Mouse (Mus musculus): ENCODE measurements around the gene Neu3. TPM values are rescaled to one million over a fixed set of nuclear protein-coding genes. Genes with fewer than 3 reads are reported as not detected.
"Not testable (repeated sequence)": the region's sequence is repeated elsewhere in the genome, so short reads cannot be mapped to it uniquely, and the experiment has no call there.

Gene Neu3
- polyA plus RNA-seq, 1 experiment from 2014 or later, result 2.9 TPM

- no peak for ATAC-seq (replicated peaks; ENCODE audit: insufficient number of reproducible peaks, low FRiP score, low TSS enrichment)
- Histone ChIP-seq H3K4me2 (no peak overlapping the region), H3K4me3 (ENCODE audit: low read depth, low read length) (no peak overlapping the region), H3K27me3 (ENCODE audit: control insufficient read depth, insufficient read depth, low read length) (no peaks in the 10 kb centered on the region), H3K36me3 (ENCODE audit: control insufficient read depth, insufficient read depth, low read length) (no peaks in the 10 kb centered on the region), H3K4me1 (ENCODE audit: control insufficient read depth, insufficient read depth, low read length) (no peaks in the 10 kb centered on the region), H3K9ac (ENCODE audit: low read depth, low read length) (no peak overlapping the region), H3K27ac (ENCODE audit: low read depth, low read length) (no peak overlapping the region), H3K9me3 (replicated peaks; ENCODE audit: control insufficient read depth, low read length) (no peaks in the 10 kb centered on the region)
- 85% methylated on average over 2 of the region's 2 CpGs for WGBS (ENCODE audit: insufficient replicate concordance)
These were observed 17.4 kb downstream of the Neu3 start for GRCm38 (mm10) chr7:99810814-99811213.

- H3K9ac ChIP-seq (ENCODE audit: low read depth, low read length); H3K27me3 ChIP-seq (ENCODE audit: control insufficient read depth, insufficient read depth, low read length); H3K27ac ChIP-seq (ENCODE audit: low read depth, low read length); ATAC-seq (replicated peaks; ENCODE audit: insufficient number of reproducible peaks, low FRiP score, low TSS enrichment); H3K36me3 ChIP-seq (ENCODE audit: control insufficient read depth, insufficient read depth, low read length); H3K9me3 ChIP-seq (replicated peaks; ENCODE audit: control insufficient read depth, low read length); H3K4me3 ChIP-seq (ENCODE audit: low read depth, low read length); H3K4me1 ChIP-seq (ENCODE audit: control insufficient read depth, insufficient read depth, low read length); H3K4me2 ChIP-seq: not testable (repeated sequence)
- WGBS (ENCODE audit: insufficient replicate concordance), result 53% methylated on average over 7 of the region's 7 CpGs
These were observed 21.2 kb downstream of the Neu3 start for GRCm38 (mm10) chr7:99807043-99807442.

DNA sequence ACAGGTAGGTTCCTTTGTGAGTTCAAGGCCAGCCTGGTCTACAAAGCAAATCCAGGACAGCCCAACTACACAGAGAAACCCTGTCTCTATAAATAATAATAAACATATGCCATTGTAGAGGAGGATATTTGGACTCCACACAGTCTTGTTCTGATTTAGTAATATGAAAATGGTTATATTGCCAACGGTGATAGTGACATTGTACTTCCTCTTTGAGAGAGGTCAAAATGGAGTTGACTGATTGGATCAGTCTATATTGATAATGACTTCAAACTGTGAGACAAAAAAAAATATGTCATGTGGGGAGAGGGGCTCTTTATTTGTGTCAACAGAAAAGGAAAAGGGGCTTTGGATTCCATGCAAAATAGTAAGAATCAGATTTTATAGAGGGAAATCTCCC lies 22.9 kb downstream of the Neu3 start:
- 82% methylated on average over 1 of the region's 1 CpGs for WGBS (ENCODE audit: insufficient replicate concordance)
- H3K4me3 ChIP-seq (ENCODE audit: low read depth, low read length), result no peak overlapping the region
- no peaks in the 10 kb centered on the region for H3K27me3 ChIP-seq (ENCODE audit: control insufficient read depth, insufficient read depth, low read length)
- H3K4me2 ChIP-seq, result no peak overlapping the region
- no peaks in the 10 kb centered on the region for H3K9me3 ChIP-seq (replicated peaks; ENCODE audit: control insufficient read depth, low read length)
- no peak overlapping the region for H3K9ac ChIP-seq (ENCODE audit: low read depth, low read length)
- no peak for ATAC-seq (replicated peaks; ENCODE audit: insufficient number of reproducible peaks, low FRiP score, low TSS enrichment)
- no peaks in the 10 kb centered on the region for H3K4me1 ChIP-seq (ENCODE audit: control insufficient read depth, insufficient read depth, low read length)
- no peaks in the 10 kb centered on the region for H3K36me3 ChIP-seq (ENCODE audit: control insufficient read depth, insufficient read depth, low read length)
- no peak overlapping the region for H3K27ac ChIP-seq (ENCODE audit: low read depth, low read length)

DNA sequence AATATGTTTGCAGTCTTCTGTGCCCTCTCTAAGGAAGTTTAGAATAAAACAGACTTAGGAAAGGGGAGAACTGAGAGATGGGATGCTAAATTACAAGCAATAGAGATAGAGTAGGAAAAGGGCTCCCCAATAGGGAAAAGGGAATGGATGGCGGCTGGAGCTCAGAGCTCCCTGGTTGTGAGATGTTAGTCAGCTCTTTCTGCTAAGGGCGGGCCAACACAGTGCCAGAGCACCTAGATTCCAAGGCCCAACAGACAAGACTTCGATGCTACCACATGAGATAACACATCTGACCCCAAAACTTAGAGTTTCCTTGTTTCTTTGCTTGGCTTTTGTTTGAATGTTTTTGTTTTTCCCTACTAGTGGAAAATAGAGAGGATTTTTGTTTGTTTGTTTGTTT lies 24.2 kb downstream of the Neu3 start:
- not testable (repeated sequence) for ATAC-seq (replicated peaks; ENCODE audit: insufficient number of reproducible peaks, low FRiP score, low TSS enrichment); H3K9ac ChIP-seq (ENCODE audit: low read depth, low read length); H3K27ac ChIP-seq (ENCODE audit: low read depth, low read length); H3K27me3 ChIP-seq (ENCODE audit: control insufficient read depth, insufficient read depth, low read length); H3K4me3 ChIP-seq (ENCODE audit: low read depth, low read length); H3K9me3 ChIP-seq (replicated peaks; ENCODE audit: control insufficient read depth, low read length); H3K36me3 ChIP-seq (ENCODE audit: control insufficient read depth, insufficient read depth, low read length); H3K4me2 ChIP-seq; H3K4me1 ChIP-seq (ENCODE audit: control insufficient read depth, insufficient read depth, low read length)
- WGBS (ENCODE audit: insufficient replicate concordance), result 63% methylated on average over 3 of the region's 3 CpGs

DNA sequence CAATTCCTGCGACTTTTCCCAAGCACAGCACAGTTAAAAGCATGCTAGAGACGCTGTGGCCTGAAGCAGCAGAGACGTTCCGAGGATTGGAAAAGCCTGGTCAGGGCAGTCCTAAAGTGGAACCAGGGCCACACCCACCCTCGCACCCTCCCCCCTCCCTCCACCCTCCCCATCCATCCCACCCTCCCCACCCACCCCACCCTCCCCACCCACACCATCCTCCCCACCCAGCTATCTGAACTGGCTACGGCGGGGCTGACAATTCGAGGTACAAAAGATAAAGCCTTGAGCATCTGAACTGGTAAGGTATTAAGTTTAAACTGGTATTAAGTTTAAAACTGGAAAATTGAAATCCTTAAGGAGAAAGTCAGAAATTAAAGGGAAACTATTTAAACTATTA lies 24.7 kb downstream of the Neu3 start:
- Histone ChIP-seq H3K27ac (ENCODE audit: low read depth, low read length) (no peak overlapping the region), H3K4me3 (ENCODE audit: low read depth, low read length) (no peak overlapping the region), H3K4me2 (no peak overlapping the region), H3K9ac (ENCODE audit: low read depth, low read length) (no peak overlapping the region), H3K27me3 (ENCODE audit: control insufficient read depth, insufficient read depth, low read length) (no peaks in the 10 kb centered on the region), H3K36me3 (ENCODE audit: control insufficient read depth, insufficient read depth, low read length) (no peaks in the 10 kb centered on the region), H3K4me1 (ENCODE audit: control insufficient read depth, insufficient read depth, low read length) (no peaks in the 10 kb centered on the region), H3K9me3 (replicated peaks; ENCODE audit: control insufficient read depth, low read length) (no peaks in the 10 kb centered on the region)
- ATAC-seq (replicated peaks; ENCODE audit: insufficient number of reproducible peaks, low FRiP score, low TSS enrichment), result peak; percentile 55; the same call in 1 of the 2 replicates
- WGBS (ENCODE audit: insufficient replicate concordance), result 52% methylated on average over 8 of the region's 8 CpGs

DNA sequence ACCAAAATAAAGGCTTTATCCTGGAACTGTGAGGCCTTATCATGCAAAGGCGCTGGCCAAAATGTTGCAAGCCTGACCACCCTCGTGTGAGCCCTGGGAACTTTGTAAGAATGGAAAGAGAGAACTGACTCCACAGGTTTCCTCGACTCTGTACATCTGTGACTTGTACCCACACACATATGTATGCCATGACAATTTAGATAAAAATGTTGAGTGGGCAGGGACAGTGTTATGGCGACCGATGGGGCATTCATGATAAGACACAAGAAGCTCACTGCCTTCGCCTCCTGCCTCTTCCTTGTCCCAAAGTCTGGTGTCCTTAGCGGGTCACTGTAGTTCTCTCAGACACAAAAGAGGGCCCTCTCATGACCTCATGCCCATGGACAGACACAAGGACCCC lies 29.1 kb downstream of the Neu3 start:
- no peaks in the 10 kb centered on the region for H3K36me3 ChIP-seq (ENCODE audit: control insufficient read depth, insufficient read depth, low read length)
- no peak overlapping the region for H3K27ac ChIP-seq (ENCODE audit: low read depth, low read length)
- 0 out of 2 replicates have a peak, but pooled peaks cover 6% of the 10 kb centered on the region for H3K4me1 ChIP-seq (ENCODE audit: control insufficient read depth, insufficient read depth, low read length)
- H3K27me3 ChIP-seq (ENCODE audit: control insufficient read depth, insufficient read depth, low read length), result peaks cover 12% of the 10 kb centered on the region; the same call in 1 of the 2 replicates
- H3K4me3 ChIP-seq (ENCODE audit: low read depth, low read length), result no peak overlapping the region
- no peaks in the 10 kb centered on the region for H3K9me3 ChIP-seq (replicated peaks; ENCODE audit: control insufficient read depth, low read length)
- 64% methylated on average over 7 of the region's 7 CpGs for WGBS (ENCODE audit: insufficient replicate concordance)
- no peak overlapping the region for H3K4me2 ChIP-seq
- 0 out of 2 replicates have a peak overlapping the region, but pooled peaks have one; percentile 10 for H3K9ac ChIP-seq (ENCODE audit: low read depth, low read length)
- ATAC-seq (replicated peaks; ENCODE audit: insufficient number of reproducible peaks, low FRiP score, low TSS enrichment), result no peak

DNA sequence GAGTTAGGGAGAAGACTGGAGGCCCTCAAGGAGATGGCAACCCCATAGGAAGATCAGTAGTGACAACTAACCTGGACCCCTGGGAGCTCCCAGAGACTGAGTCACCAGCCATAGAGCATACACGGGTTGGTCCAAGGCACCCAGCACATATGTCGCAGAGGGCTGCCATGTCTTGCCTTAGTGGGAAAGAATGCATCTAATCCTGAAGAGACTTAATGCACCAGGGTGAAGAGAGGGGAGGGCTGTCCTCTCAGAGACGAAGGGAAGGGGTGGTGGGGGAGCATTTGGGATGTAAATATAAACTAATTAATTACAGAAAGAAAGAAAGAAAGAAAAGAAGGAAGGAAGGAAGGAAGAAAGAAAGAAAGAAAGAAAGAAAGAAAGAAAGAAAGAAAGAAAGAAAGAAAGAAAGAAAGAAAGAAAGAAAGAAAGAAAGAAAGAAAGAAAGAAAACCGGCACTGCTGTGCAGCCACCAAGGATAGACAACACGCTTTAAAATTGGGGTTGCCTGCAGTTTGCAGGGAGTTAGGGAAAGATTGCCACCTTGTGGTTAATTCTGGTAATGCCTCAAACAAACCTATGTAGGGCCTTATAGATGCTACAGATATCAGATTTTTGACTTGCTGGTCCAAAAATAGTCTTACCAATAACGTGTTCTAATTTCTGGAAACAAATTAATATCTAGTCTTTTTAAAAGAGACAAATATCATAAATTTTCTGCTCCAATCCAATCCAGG lies 30.1 kb downstream of the Neu3 start:
- Histone ChIP-seq H3K4me3 (ENCODE audit: low read depth, low read length) (no peak overlapping the region), H3K27me3 (ENCODE audit: control insufficient read depth, insufficient read depth, low read length) (peaks cover 12% of the 10 kb centered on the region; the same call in 1 of the 2 replicates), H3K27ac (ENCODE audit: low read depth, low read length) (no peak overlapping the region), H3K4me1 (ENCODE audit: control insufficient read depth, insufficient read depth, low read length) (0 out of 2 replicates have a peak, but pooled peaks cover 6% of the 10 kb centered on the region), H3K4me2 (no peak overlapping the region), H3K9ac (ENCODE audit: low read depth, low read length) (no peak overlapping the region), H3K9me3 (replicated peaks; ENCODE audit: control insufficient read depth, low read length) (no peaks in the 10 kb centered on the region), H3K36me3 (ENCODE audit: control insufficient read depth, insufficient read depth, low read length) (no peaks in the 10 kb centered on the region)
- WGBS (ENCODE audit: insufficient replicate concordance), result 36% methylated on average over 6 of the region's 6 CpGs
- ATAC-seq (replicated peaks; ENCODE audit: insufficient number of reproducible peaks, low FRiP score, low TSS enrichment), result no peak

- Histone ChIP-seq H3K27me3 (ENCODE audit: control insufficient read depth, insufficient read depth, low read length) (peaks cover 12% of the 10 kb centered on the region; the same call in 1 of the 2 replicates), H3K4me2 (no peak overlapping the region), H3K4me3 (ENCODE audit: low read depth, low read length) (no peak overlapping the region), H3K36me3 (ENCODE audit: control insufficient read depth, insufficient read depth, low read length) (no peaks in the 10 kb centered on the region), H3K27ac (ENCODE audit: low read depth, low read length) (no peak overlapping the region), H3K4me1 (ENCODE audit: control insufficient read depth, insufficient read depth, low read length) (0 out of 2 replicates have a peak, but pooled peaks cover 6% of the 10 kb centered on the region), H3K9ac (ENCODE audit: low read depth, low read length) (no peak overlapping the region), H3K9me3 (replicated peaks; ENCODE audit: control insufficient read depth, low read length) (peaks cover 2% of the 10 kb centered on the region; the same call in 1 of the 2 replicates)
- no peak for ATAC-seq (replicated peaks; ENCODE audit: insufficient number of reproducible peaks, low FRiP score, low TSS enrichment)
- WGBS (ENCODE audit: insufficient replicate concordance), result 82% methylated on average over 3 of the region's 3 CpGs
These were observed 31.0 kb downstream of the Neu3 start for GRCm38 (mm10) chr7:99797261-99797660.

GRCm38 (mm10) chr7:99796471-99796870 lies 31.7 kb downstream of the Neu3 start:
- 61% methylated on average over 3 of the region's 3 CpGs for WGBS (ENCODE audit: insufficient replicate concordance)
- no peak for ATAC-seq (replicated peaks; ENCODE audit: insufficient number of reproducible peaks, low FRiP score, low TSS enrichment)

More at GRCm38 (mm10) chr7:99796471-99796870, 31.7 kb downstream of the Neu3 start:
- Histone ChIP-seq H3K36me3 (ENCODE audit: control insufficient read depth, insufficient read depth, low read length) (no peaks in the 10 kb centered on the region), H3K9me3 (replicated peaks; ENCODE audit: control insufficient read depth, low read length) (peaks cover 2% of the 10 kb centered on the region; the same call in 1 of the 2 replicates), H3K4me1 (ENCODE audit: control insufficient read depth, insufficient read depth, low read length) (0 out of 2 replicates have a peak, but pooled peaks cover 6% of the 10 kb centered on the region), H3K9ac (ENCODE audit: low read depth, low read length) (no peak overlapping the region), H3K27me3 (ENCODE audit: control insufficient read depth, insufficient read depth, low read length) (peaks cover 12% of the 10 kb centered on the region; the same call in 1 of the 2 replicates), H3K4me3 (ENCODE audit: low read depth, low read length) (no peak overlapping the region), H3K27ac (ENCODE audit: low read depth, low read length) (no peak overlapping the region), H3K4me2 (no peak overlapping the region)
